Mouse (Mus musculus) urinary bladder, postnatal 10 days (tissue): ENCODE data around the gene Kdm5c.
"Not testable (repeated sequence)": the region's sequence is repeated elsewhere in the genome, so short reads cannot be mapped to it uniquely, and the experiment has no call there.

Experiments used
- DNase-seq: peaks from one replicate; pipeline ENCODE4 v3.0.0; 2022; ENCODE audit warnings: low spot score

The Kdm5c gene

GRCm38 (mm10) chrX:152287026-152287425 is 54.2 kb downstream of the Kdm5c start:
- not testable (repeated sequence) for DNase-seq

- no peak for DNase-seq
These were observed 73.4 kb downstream of the Kdm5c start for GRCm38 (mm10) chrX:152306224-152306623.

GRCm38 (mm10) chrX:152307371-152307770 is 74.6 kb downstream of the Kdm5c start:
- DNase-seq = no peak

DNA sequence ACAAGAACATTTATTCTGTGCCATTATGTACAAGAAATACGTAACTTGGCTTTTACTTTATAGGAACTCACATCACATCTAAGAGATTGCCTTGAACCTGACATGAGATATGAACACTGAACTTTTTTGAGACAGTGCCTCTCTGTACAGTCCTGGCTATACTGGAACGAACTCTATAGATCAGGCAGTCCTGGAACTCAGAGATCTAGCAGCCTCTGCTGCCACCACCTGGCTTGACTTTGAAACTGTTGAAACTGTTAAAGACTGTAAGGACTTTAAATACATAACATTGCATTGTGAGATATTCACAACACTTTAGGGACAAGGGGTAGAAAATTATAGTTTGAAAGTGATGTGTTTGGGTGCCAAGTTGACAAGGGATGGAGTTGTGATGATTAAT is 75.1 kb downstream of the Kdm5c start:
- no peak for DNase-seq

- DNase-seq = no peak
These were observed 87.7 kb downstream of the Kdm5c start for GRCm38 (mm10) chrX:152320535-152320934.

- no peak for DNase-seq
These were observed 90.0 kb downstream of the Kdm5c start for GRCm38 (mm10) chrX:152322776-152323175.

DNA sequence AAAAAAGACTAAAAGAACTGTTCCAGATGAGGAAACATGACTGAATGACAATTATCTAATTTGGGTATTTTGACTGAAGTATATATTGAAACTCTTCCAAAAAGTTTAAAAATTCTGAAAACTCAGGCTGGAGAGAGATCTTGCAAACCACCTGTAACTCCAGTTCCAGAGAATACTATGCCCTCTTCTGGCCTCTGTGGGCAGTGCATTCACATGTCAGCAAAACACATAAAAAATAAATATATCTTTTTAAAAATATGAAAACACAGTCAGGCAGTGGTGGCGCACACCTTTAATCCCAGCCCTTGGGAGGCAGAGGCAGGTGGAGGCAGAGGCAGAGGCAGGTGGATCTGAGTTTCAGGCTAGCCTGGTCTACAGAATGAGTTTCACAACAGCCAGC is 90.8 kb downstream of the Kdm5c start:
- DNase-seq = no peak
